1 mouse cellular context compared by ENCODE assay signal in genomic region chr7:126754866-126755265, GRCm38 (mm10).
TF ChIP-seq lines count a peak whose summit lies in the region.

No protein-coding gene starts in this region.

TF ChIP-seq in ES-E14, 5 proteins besides CTCF, POLR2A, EP300 and RAD21:
- TF ChIP-seq ZC3H11A (IDR thresholded peaks at IDR 0.05; ENCODE audit: borderline replicate concordance, low read depth, low read length) = 0 out of 2 replicates have a peak, but pooled peaks have one; percentile 36
- no peak for TF ChIP-seq ZNF384 (IDR thresholded peaks at IDR 0.05; ENCODE audit: low read depth, low read length)
- no peak for TF ChIP-seq HCFC1 (IDR thresholded peaks at IDR 0.05; ENCODE audit: borderline replicate concordance, insufficient read depth, low read length)
- no peak for TF ChIP-seq CHD2 (IDR thresholded peaks at IDR 0.05; ENCODE audit: low read depth, low read length)
- TF ChIP-seq MAFK (IDR thresholded peaks at IDR 0.05; ENCODE audit: insufficient read depth, low read depth, low read length) = no peak
